Mouse (Mus musculus): Measurements from ENCODE around the gene Plcd3.

Gene Plcd3

GRCm38 (mm10) chr11:103116959-103117590 lies 15.6 kb upstream of the Plcd3 start:
- DNase-seq (ENCODE audit: low spot score): peak; percentile 85

- peak; percentile 100 for DNase-seq (ENCODE audit: low spot score)
These were observed 14.8 kb upstream of the Plcd3 start, which contains the start of gene Hexim1 for GRCm38 (mm10) chr11:103116008-103116818. Hexim1 (plus strand) TSS chr11:103116231.

- DNase-seq (ENCODE audit: low spot score): peak; percentile 91
These were observed 13.9 kb upstream of the Plcd3 start for GRCm38 (mm10) chr11:103115163-103116007.

GRCm38 (mm10) chr11:103114270-103114943 lies 12.9 kb upstream of the Plcd3 start:
- peak; percentile 63 for DNase-seq (ENCODE audit: low spot score)

- DNase-seq (ENCODE audit: low spot score): no peak
These were observed 12.3 kb upstream of the Plcd3 start for GRCm38 (mm10) chr11:103113771-103114170.

GRCm38 (mm10) chr11:103113005-103113404 lies 11.5 kb upstream of the Plcd3 start:
- no peak for DNase-seq (ENCODE audit: low spot score)

GRCm38 (mm10) chr11:103112552-103112912 lies 11.1 kb upstream of the Plcd3 start:
- DNase-seq (ENCODE audit: low spot score): no peak

GRCm38 (mm10) chr11:103111881-103112551 lies 10.6 kb upstream of the Plcd3 start:
- DNase-seq (ENCODE audit: low spot score): peak; percentile 85

GRCm38 (mm10) chr11:103111301-103111700 lies 9.8 kb upstream of the Plcd3 start:
- DNase-seq (ENCODE audit: low spot score): no peak

GRCm38 (mm10) chr11:103106386-103106785 lies 4.9 kb upstream of the Plcd3 start:
- no peak for DNase-seq (ENCODE audit: low spot score)

- no peak for DNase-seq (ENCODE audit: low spot score)
These were observed 4.4 kb upstream of the Plcd3 start for GRCm38 (mm10) chr11:103105810-103106209.

GRCm38 (mm10) chr11:103105180-103105725 lies 3.8 kb upstream of the Plcd3 start:
- DNase-seq (ENCODE audit: low spot score): peak; percentile 71

GRCm38 (mm10) chr11:103104469-103104868 lies 3.0 kb upstream of the Plcd3 start:
- no peak for DNase-seq (ENCODE audit: low spot score)

- DNase-seq (ENCODE audit: low spot score): no peak
These were observed 2.2 kb upstream of the Plcd3 start for GRCm38 (mm10) chr11:103103621-103104020.

- peak; percentile 96 for DNase-seq (ENCODE audit: low spot score)
These were observed 1.4 kb upstream of the Plcd3 start for GRCm38 (mm10) chr11:103102725-103103349.

GRCm38 (mm10) chr11:103101866-103102501 lies 526 bp upstream of the Plcd3 start:
- DNase-seq (ENCODE audit: low spot score): peak; percentile 65

GRCm38 (mm10) chr11:103100361-103100760 lies 1.1 kb downstream of the Plcd3 start:
- DNase-seq (ENCODE audit: low spot score): no peak

- no peak for DNase-seq (ENCODE audit: low spot score)
These were observed 2.0 kb downstream of the Plcd3 start for GRCm38 (mm10) chr11:103099352-103099940.

GRCm38 (mm10) chr11:103098531-103099190 lies 2.8 kb downstream of the Plcd3 start:
- DNase-seq (ENCODE audit: low spot score): no peak
